Mouse (Mus musculus): ENCODE data around the gene Olfml2a.

GRCm38 (mm10) chr2:38938007-38938406 lies 6.2 kb downstream of the Olfml2a start:
- no peak for TF ChIP-seq FLI1 (IDR thresholded peaks at IDR 0.05; ENCODE audit: low read length)
- no peak for TF ChIP-seq GATA1 (IDR thresholded peaks at IDR 0.05; ENCODE audit: borderline replicate concordance, low read length)
